Mouse (Mus musculus) ovary, adult 18-20 months (tissue): ENCODE results near the gene Hist1h3h.
"Not testable (repeated sequence)": the region's sequence is repeated elsewhere in the genome, so short reads cannot be mapped to it uniquely, and the experiment has no call there.

Experiments used
- DNase-seq: peaks from one replicate; pipeline ENCODE4 v3.0.0; 2022; ENCODE audit warnings: low spot score, mixed read lengths

The Hist1h3h gene

DNA sequence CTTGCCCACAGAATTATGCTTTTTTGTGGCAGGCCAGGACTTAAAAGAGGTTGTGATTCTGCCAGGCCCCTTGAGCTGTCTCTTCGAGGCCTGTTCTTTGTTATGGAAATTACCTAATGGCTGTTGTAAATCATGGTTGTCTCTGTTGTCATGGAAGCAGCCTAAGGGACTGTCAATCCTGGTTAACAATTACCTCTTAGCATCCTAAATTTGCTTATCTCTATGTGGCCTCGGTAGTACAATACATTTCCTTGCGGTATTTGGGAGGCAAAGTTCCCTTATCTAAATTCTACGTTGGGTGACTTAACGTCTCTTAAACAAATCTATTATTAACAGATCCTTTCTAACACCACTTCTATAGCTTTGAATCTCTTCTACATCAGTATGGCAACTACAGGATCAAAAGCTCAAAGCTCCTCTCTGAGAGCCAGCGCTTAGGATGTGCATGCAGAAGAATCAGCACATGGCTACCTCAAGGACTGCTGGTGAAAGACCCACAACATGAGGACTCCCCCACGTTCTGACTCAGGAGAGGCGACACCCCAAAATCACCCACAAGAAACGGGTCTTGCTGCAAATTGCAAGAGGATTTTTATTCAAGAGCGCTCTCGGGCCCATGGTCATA, 10.6 kb downstream of the Hist1h3h start:
- no peak for DNase-seq

DNA sequence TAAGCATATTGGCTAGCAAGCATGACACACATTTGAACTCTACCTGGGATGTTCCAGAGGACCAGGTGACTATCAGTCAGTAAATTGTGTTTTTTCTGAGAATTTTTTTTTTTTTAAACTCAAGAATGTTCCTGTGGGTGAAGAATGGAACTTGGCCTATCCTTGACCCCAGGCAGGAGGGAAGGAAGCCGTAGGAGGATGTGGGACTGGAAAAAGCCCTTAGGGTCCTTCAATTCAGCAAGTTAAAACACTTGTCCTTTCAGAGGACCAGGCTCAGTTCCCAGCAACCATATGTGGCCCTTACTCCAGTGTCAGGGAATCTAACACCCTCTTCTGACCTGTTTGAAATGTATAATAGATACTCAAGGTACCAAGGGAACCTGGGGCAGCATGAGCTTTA, 12.1 kb downstream of the Hist1h3h start:
- no peak for DNase-seq

DNA sequence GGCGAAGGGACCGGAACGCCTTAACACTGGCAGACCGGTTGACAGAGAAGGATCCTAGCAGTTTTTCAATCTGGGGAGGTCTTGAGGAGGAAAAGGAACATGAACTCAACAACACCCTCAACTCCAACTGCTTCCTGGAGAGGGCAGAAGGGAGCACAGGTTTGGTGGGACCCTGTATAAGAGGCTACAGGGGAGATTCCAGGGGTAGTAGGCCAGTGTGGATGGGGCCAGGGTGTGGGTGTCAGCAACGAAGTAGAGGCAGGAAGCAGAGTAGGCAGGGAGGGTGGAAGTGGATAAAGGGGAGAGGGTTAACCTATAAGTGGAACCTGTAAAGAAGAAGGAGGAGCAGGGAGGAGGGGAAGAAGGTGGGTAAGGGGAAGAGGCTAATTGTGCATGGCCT, 16.0 kb downstream of the Hist1h3h start:
- DNase-seq = no peak

DNA sequence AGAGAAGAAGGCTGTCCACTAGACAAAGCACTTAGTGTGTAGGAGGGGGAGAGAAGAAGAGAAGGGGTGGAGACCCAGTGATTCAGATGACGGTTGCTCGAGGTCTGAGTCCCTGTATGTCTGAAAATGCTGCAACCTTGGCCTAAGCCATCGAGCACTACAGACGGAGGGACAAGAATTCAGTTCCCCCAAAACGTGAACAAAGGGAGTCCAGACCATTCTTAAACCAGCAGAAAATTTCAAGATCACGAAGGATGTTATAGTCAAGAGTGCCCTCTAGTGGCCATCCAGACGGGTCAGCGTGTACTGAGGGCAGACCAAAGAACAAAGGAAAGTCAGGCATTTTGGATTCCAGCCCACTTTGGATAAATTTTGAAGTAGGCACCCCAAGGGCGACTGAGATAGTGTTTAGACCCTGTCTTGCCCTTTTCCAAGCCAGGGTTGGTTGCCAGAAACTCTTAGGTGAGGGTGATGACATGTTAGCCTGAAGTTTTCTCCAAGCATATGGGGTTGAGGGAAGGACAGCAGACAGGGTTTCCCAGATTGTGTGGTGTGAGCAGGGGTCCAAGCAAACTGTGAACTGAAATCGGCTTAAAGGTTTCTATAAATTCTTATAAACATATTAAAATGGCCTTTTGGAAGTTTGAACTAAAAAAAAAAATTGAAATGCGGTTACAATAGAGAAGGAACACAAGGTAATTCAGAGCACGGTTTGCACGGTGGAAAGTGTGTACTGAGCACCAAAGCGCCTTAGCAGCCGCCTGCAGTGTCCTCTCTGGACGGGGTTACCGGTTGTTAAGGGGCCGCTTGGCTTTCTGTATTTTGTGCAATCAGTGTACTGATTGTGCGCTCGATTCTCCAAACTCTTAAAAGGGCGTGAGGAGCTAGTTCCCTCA, 16.8 kb downstream of the Hist1h3h start:
- peak; percentile 52 for DNase-seq

DNA sequence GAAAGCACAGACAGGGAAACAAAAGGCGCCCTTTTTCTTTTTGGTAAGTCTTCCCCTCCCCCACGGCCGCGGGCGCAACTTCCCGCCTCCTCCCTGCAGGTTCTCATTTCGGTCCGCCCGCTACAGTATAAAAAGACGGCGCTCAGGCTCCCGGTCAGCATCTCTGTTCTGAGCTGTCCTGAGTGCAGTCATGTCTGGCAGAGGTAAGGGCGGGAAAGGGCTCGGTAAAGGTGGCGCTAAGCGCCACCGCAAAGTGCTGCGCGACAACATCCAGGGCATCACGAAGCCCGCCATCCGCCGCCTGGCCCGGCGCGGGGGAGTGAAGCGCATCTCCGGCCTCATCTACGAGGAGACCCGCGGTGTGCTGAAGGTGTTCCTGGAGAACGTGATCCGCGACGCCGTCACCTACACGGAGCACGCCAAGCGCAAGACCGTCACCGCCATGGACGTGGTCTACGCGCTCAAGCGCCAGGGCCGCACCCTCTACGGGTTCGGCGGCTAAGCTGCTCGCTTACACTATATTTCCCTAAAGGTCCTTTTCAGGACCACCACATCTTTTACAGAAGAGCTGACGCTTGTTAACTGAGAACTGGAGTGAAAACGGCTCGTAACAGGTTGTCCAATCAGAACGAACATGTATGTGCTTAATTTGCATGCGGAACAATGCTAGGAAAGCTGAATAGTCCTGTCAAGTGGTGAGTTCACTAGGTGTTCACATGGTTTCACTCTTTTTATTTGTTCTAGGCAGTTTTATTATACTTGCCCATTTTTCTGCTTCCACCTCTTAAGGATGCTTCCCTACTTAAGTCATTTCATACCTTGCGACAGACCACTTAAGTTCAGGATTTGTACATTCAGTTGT, 17.7 kb downstream of the Hist1h3h start, which contains the start of gene Hist1h4j:
Gene Hist1h4j, plus strand, starts transcription at position 159 of the 862 bp plus-strand sequence.
- DNase-seq = peak; percentile 67

DNA sequence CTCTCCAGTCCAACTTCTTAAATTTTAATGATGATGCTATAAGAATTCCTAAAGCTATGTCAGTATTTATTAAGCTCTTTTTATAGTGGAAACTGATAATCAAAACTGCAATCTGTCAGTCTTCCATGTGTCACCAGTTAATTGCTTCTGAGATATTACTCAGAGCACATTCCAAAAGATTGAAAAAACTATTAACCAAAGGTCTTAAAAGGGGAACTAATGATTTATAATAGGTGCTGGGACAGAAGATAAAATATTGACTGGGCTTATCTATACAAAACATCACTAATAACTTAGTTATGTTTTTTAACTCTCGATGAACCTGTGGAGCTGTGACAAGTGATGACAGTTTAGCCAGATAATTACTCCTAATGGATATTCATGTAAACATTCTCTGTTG, 27.5 kb downstream of the Hist1h3h start:
- DNase-seq = no peak

DNA sequence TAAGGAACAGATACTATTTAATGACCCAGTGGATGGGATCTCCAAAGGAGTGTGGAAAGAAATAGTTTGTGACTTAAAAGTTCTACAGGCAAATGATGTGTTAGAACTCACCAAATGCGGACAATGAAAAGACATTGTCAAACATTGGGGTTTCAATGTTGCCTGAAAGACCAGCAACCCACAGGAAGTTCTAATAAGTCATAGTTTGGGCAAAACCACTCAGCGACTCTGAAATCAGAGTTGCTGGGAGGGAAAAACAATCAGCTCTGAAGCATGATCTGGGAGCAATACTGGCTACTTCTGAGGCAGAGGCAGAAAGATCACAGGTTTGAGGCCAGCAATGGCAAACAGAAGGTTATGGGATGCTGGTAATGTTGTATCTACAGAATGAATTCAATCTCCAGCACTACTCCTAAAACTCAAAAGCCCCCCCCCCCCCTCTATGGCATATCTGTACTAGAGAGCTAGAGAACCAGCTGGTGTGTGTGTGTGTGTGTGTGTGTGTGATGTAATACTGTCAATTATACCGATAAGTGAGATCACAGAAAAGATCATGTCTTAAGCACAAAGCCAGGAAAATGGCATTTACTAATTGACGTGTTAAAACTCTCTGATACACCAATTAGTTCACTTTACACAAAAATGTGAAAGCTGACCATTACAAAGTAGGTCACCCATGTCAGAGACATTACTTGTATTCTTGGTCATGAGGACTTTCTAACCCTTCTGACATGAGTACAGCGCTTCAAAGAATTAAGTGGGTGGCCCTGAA, 32.1 kb downstream of the Hist1h3h start:
- no peak for DNase-seq

DNA sequence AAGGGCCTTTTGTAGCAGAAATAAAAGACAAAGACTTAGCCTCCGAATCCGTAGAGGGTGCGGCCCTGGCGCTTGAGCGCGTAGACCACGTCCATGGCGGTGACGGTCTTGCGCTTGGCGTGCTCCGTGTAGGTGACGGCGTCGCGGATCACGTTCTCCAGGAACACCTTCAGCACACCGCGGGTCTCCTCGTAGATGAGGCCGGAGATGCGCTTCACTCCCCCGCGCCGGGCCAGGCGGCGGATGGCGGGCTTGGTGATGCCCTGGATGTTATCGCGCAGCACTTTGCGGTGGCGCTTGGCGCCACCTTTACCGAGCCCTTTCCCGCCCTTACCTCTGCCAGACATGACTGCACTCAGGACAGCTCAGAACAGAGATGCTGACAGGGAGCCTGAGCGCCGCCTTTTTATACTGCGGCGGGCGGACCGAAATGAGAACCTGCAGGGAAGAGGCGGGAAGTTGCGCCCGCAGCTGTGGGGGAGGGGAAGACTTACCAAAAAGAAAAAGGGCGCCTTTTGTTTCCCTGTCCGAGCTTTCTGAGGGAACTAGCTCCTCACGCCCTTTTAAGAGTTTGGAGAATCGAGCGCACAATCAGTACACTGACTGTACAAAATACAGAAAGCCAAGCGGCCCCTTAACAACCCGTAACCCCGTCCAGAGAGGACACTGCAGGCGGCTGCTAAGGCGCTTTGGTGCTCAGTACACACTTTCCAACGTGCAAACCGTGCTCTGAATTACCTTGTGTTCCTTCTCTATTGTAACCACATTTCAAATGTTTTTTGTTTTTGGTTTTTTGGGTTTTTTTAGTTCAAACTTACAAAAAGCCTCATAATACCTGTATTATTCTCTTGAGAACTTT, 32.9 kb downstream of the Hist1h3h start, which contains the start of gene Hist1h4k:
Gene Hist1h4k, minus strand, starts transcription at position 347 of the 859 bp plus-strand sequence.
- peak; percentile 85 for DNase-seq

DNA sequence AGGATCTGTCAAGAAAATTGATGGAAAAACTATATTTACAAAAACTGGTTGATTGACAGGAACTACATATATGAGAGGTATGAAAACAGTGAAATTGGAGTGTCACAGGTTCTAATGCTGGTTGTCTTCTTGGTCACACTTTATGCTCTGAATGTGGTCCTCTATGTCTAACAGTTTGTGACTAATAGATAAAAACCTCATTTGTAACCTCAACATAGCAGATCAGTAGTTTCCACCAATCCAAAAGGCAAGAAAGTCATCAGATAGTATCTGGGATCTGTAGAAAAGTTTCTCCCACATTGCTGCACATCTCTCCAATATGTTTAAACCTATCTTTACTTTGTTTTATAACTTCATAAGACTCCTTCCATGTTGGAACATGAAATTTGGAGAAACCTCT, 34.0 kb downstream of the Hist1h3h start:
- DNase-seq = no peak

DNA sequence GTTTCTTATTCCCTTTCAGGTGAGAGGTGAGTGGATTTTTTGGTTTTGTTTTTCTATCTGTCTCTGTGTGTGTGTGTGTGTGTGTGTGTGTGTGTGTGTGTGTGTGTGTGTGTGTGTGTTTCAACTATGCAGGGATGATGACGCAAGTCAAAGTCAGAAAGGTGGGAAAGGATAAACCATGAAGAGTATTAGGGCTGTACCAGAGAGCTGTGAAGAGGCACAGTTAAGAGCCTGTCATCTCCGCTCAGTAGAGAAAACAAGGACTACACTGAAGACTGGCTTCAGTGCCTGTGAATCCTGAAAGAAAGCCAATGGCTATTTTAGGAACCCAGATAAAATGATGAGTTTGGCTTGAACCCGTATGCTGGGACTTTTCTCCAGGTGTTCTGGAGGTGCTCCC, 34.4 kb downstream of the Hist1h3h start:
- DNase-seq = no peak

DNA sequence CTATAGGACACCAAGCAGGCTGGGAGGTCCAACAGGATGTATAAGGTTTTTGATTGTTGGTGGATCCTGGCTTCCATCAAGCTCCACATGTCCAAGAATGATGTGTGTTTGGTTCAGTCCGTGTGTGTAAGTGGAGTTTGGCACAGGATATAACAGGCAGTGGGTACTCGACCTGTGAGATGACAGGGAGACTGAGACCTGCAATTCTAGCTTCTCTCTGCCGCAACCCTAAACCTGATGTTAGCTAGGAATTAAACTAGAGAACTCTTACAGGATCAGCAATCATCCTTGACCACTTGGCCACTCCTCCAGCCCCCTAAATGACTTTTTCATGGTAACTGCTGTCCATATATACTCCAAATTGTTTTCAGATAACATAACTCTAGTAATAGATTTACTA, 34.9 kb downstream of the Hist1h3h start:
- DNase-seq = no peak

DNA sequence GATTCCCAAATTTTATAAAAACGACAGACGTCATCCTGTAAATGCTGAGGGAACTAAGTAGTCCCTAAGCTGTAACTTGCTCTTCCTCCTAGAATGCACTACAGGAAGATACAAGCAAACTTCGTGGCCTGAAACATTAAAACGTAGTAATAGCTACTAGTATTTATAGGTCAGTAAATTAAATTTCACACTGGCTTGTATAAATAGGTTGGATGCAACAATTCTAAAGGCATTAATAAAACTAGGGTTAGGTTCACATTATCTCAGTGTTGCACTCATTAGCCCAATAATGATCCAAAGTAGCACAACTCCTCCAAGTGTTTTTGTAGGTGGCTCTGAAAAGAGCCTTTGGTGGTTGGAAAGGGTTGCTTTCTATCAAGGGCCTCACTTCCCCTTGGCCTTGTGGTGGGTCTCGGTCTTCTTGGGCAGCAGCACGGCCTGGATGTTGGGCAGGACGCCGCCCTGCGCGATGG, 35.6 kb downstream of the Hist1h3h start:
- DNase-seq = no peak

DNA sequence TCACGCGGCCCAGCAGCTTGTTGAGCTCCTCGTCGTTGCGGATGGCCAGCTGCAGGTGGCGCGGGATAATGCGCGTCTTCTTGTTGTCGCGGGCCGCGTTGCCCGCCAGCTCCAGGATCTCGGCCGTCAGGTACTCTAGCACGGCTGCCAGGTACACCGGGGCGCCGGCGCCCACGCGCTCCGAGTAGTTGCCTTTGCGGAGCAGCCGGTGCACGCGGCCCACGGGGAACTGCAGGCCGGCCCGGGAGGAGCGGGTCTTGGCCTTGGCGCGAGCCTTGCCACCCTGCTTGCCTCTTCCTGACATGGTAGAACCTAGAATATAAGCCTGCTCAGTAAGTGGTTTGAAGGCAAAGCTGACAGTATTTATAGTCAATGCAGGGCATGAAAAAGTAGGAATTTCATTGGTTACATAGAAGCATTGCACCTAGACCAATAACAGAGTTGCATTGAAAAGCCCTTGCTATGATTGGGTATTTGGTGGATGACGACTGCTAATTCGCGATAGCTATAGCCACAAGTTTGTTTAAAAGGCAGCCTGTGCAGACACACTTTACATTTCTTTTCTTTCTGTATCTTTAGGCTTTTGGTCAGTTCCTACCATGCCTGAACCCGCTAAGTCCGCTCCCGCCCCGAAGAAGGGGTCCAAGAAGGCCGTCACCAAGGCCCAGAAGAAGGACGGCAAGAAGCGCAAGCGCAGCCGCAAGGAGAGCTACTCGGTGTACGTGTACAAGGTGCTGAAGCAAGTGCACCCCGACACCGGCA, 36.2 kb downstream of the Hist1h3h start, which contains the start of the genes Hist1h2ak and Hist1h2bn:
Gene Hist1h2ak, minus strand, starts transcription at position 304 of the 762 bp plus-strand sequence.
Gene Hist1h2bn, plus strand, starts transcription at position 600 of the 762 bp plus-strand sequence.
- DNase-seq = peak; percentile 69

DNA sequence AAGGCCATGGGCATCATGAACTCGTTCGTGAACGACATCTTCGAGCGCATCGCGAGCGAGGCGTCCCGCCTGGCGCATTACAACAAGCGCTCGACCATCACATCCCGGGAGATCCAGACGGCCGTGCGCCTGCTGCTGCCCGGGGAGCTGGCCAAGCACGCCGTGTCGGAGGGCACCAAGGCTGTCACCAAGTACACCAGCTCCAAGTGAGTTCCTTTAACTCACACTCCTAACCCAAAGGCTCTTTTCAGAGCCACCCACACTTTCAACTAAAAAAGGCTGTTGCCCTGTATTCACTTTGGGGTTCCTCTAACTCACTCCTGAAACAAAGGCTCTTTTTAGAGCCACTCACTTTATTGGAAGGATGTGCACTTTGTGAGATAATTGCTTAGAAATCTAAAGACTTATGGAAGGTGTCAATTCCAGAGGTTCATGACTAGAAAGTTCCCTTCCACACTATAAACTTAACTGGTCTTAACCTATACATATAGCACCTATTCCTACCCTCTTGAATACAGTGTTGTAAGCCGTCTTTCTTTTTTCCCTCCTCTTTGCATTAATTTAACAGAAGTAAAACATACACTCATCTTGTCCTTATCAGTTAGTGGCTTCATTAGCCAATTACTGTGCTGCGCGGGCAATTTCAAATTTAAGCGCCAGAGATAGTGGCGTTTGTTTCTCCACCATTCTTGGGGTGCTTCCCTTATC, 37.0 kb downstream of the Hist1h3h start:
- DNase-seq = not testable (repeated sequence)

DNA sequence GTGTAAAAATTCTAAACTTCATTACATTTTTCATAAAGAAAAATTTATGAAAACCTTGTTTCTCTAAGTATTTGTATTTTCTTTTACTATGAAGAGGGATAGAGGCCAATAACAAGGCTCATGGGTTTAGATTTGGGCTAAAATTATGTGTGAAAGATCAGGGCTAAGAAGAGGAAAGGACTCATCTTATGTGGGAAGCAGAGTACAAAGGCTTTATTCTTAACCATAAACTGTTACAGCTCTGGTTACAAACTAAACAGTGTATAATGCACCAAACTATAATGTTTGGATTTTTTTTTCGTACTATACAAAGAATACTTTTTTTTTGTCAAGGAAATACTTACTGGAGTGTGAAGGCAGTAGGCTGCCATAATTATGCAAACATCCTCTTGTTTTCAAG, 38.2 kb downstream of the Hist1h3h start:
- DNase-seq = no peak
